Mouse (Mus musculus): ENCODE data around the gene Gm28048.

DNA sequence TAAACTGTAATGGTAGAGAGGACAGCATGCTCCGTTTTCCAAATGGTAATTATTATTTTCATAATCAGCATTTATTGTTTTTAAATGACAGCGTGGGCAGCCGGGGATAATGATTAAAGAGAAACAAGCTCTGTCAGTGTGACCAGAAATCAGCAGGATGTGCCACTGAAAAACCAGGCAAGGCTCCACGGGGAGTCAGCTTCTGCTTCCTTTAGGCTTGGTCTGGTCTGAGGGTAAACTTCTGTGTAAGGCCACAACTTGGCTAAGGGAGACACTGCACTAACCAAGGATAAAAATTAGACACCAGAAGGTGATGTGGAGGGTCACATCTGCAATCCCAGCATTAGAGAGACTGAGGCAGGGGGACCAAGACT is 109.6 kb downstream of the Gm28048 start:
- TF ChIP-seq POLR2A (IDR thresholded peaks at IDR 0.05; ENCODE audit: borderline replicate concordance, extremely low read depth, insufficient read depth, insufficient read length, poor library complexity, severe bottlenecking) = no peak
- no peak for TF ChIP-seq CTCF (IDR thresholded peaks at IDR 0.05; ENCODE audit: borderline replicate concordance, extremely low read depth, insufficient read depth, insufficient read length)
